Mouse (Mus musculus): ENCODE results near the gene Bves.

DNA sequence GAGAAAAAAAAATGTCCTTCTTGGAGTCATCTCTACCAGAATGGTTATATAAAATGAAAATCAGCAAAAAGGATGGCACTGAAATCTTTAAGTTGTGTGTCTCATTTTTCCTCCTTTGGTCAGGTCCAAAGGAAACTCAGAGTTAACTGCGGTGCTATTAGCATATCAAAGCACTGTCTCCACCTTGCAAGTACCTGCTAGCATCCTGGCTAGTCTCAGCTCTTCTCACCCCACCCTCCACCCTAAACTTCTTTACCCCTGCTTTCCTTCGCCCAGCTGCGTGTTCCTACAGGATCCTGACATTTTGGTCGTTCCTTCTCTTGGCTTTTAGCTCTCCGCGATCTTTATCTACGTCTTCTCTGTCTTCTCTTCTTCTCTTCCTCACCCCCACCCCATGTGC, 47.2 kb upstream of the Bves start:
- no peak for TF ChIP-seq MAFK (IDR thresholded peaks at IDR 0.05; ENCODE audit: insufficient read depth, low read depth, low read length)
- TF ChIP-seq ZC3H11A (IDR thresholded peaks at IDR 0.05; ENCODE audit: borderline replicate concordance, low read depth, low read length): no peak
- no peak for TF ChIP-seq HCFC1 (IDR thresholded peaks at IDR 0.05; ENCODE audit: borderline replicate concordance, insufficient read depth, low read length)
- no peak for TF ChIP-seq ZNF384 (IDR thresholded peaks at IDR 0.05; ENCODE audit: low read depth, low read length)
- no peak for TF ChIP-seq CHD2 (IDR thresholded peaks at IDR 0.05; ENCODE audit: low read depth, low read length)
